Mouse (Mus musculus) liver, embryonic 14.5 days (tissue): ENCODE data around the gene Gstp2.

Experiments
- CTCF ChIP-seq: IDR thresholded peaks from 2 replicates; pipeline ENCODE4 v1.5.1; 2016; ENCODE audit warnings: antibody characterized with exemption, low read depth, control low read depth
- EP300 ChIP-seq: IDR thresholded peaks from 2 replicates; pipeline ENCODE4 v1.6.1; 2016; ENCODE audit warnings: antibody characterized with exemption, low read depth

- no peak for TF ChIP-seq EP300
- TF ChIP-seq CTCF = peak; percentile 91
Measured at GRCm38 (mm10) chr19:4047859-4048258, 2.0 kb upstream of the Gstp2 start.
